Mouse (Mus musculus) MEL-GATA-1-ER (cell line): Measurements from ENCODE around the gene Rpl11.

Experiments used
- DNase-seq: peaks from one replicate; pipeline ENCODE4 v3.0.0-alpha.2; 2012; ENCODE audit warnings: low read depth; ENCODE audit errors: extremely low read depth

Gene Rpl11

GRCm38 (mm10) chr4:136027416-136028131 lies 25.7 kb downstream of the Rpl11 start:
- DNase-seq, result no peak

GRCm38 (mm10) chr4:136025350-136025749 lies 27.9 kb downstream of the Rpl11 start:
- DNase-seq, result no peak

- DNase-seq, result no peak
These were observed 30.3 kb downstream of the Rpl11 start for GRCm38 (mm10) chr4:136022924-136023323.

GRCm38 (mm10) chr4:136021549-136022047 lies 31.6 kb downstream of the Rpl11 start, which contains the start of gene Eloa:
Gene Eloa (minus strand): TSS chr4:136021763.
- peak; percentile 95 for DNase-seq

- peak; percentile 74 for DNase-seq
These were observed 32.3 kb downstream of the Rpl11 start for GRCm38 (mm10) chr4:136020743-136021548.

- no peak for DNase-seq
These were observed 37.1 kb downstream of the Rpl11 start for GRCm38 (mm10) chr4:136016059-136016602.

GRCm38 (mm10) chr4:136010586-136010985 lies 42.6 kb downstream of the Rpl11 start:
- no peak for DNase-seq

- no peak for DNase-seq
These were observed 44.3 kb downstream of the Rpl11 start for GRCm38 (mm10) chr4:136008782-136009447.

GRCm38 (mm10) chr4:136006821-136007220 lies 46.4 kb downstream of the Rpl11 start:
- DNase-seq, result no peak

GRCm38 (mm10) chr4:136004921-136005320 lies 48.3 kb downstream of the Rpl11 start:
- no peak for DNase-seq

- no peak for DNase-seq
These were observed 49.0 kb downstream of the Rpl11 start for GRCm38 (mm10) chr4:136004107-136004675.

GRCm38 (mm10) chr4:135995118-135995517 lies 58.1 kb downstream of the Rpl11 start:
- DNase-seq, result no peak

GRCm38 (mm10) chr4:135993941-135994340 lies 59.3 kb downstream of the Rpl11 start:
- DNase-seq, result no peak

GRCm38 (mm10) chr4:135987714-135988113 lies 65.5 kb downstream of the Rpl11 start:
- DNase-seq, result no peak

- peak; percentile 72 for DNase-seq
These were observed 66.1 kb downstream of the Rpl11 start, which contains the start of gene Pithd1 for GRCm38 (mm10) chr4:135986943-135987710. Gene Pithd1 (minus strand): TSS chr4:135987264.

GRCm38 (mm10) chr4:135986301-135986942 lies 66.8 kb downstream of the Rpl11 start:
- DNase-seq, result no peak

GRCm38 (mm10) chr4:135985769-135986168 lies 67.5 kb downstream of the Rpl11 start:
- DNase-seq, result no peak

- DNase-seq, result peak; percentile 81
These were observed 68.0 kb downstream of the Rpl11 start for GRCm38 (mm10) chr4:135985193-135985592.

- no peak for DNase-seq
These were observed 68.7 kb downstream of the Rpl11 start for GRCm38 (mm10) chr4:135984556-135984955.
